Mouse (Mus musculus): ENCODE data around the gene Stk32c.

DNA sequence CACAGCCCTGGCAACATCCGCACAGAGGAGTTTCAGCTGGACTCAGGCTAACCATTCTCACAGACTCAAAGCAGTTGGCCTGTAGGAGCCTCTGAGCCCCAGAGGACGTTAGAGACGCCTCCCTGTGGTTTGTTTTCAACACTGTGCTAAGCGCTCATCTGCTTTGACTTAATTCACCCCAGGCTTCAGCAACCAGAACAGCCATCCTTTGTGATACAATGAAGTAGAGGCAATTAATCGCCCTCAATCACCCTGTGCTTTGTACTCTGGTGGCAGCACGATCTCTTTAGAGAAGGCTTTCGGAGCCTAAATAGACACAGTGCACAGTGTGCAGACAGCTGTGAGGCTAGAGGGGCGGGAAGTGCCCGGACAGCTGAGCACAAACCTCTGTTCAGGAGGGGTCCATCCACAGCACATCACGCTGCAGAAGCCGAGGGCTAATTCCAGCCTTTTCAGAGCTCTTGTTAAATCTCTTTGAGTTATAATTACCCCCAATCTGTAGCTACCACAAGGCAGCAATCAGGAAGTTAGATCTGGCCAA lies 73.1 kb downstream of the Stk32c start:
- TF ChIP-seq GATA1 (IDR thresholded peaks at IDR 0.05; ENCODE audit: low read length) (no peak), TAL1 (IDR thresholded peaks at IDR 0.05; ENCODE audit: low read length) (no peak)
